Mouse (Mus musculus): ENCODE data around the gene Wdcp. TPM values are rescaled to one million over a fixed set of nuclear protein-coding genes. Genes with fewer than 3 reads are reported as not detected.

The Wdcp gene
- total RNA-seq, 2 experiments from 2014 or later: 5.5 to 7.6 TPM

DNA sequence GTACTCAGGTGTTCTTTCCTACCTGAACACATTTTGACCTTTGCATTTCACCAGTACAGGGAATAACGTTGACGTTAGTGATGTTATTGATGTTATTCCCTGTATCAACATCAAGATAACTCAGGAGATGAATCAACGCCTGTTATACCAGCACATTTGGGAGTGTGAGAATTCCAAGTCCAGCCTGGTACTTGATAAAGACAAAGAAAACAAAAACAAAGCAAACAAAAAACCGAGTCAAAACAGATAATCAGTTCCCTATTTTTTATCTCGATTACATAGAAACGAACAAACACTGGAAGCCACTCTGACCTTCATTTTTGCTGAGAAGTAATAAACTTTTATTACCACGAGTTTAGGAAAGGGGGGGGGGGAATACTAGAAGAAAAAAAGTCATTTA, 63.4 kb downstream of the Wdcp start:
- DNase-seq: no peak
- Histone ChIP-seq H3K4me3 (peak overlapping the region; percentile 83), H3K27ac (peak overlapping the region; percentile 100)
- intact Hi-C loops (cut with DNase I): no loop called here
- no peak for TF ChIP-seq CTCF (IDR thresholded peaks at IDR 0.05)

DNA sequence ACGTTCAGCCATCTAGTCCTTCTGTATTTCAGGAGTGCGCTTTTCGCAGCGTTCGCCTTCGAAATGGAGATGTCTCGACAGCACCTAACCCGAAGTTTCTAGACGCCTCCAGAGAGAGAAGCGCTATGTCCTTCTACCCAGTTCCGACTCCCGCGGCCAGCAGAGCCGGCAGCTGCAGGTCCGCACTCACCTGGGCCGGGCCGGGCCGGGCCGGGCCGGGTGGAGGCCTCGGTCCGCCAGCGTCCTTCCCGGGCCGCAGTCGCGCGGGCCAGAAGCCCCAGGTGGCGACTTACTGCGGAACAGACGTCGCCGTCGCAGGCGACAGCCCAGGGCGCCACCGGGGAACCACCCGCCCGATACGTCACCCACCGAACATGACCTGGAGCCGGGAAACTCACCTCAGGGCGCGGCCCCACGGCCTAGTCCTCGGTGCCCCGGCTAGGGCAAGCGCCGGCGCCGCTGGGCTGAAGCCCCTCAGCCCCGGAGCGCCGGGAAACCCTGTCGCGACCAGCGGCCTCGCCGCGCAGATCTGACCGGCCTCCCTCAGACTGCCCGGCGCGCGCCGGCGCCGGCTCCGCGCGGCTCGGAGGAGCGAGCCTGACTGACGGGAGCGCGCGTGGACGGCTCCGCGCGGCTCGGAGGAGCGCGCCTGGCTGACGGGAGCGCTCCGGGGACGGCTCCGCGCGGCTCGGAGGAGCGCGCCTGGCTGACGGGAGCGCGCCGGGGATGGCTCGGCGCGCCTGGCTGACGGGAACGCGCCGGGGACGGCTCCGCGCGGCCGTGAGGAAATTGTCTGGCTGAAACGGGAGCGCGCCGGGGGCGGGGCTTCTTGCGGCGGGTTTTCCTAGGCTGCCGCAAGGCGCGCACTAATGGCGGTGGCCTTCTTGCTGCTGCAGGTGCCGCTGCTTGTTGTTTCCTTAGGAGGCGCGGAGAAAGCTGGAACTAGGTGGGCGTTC, 64.1 kb downstream of the Wdcp start, which contains the start of gene Ubxn2a:
Ubxn2a (minus strand) TSS at position 755 of the 956 bp plus-strand sequence.
- intact Hi-C loops (cut with DNase I): no loop called here

DNA sequence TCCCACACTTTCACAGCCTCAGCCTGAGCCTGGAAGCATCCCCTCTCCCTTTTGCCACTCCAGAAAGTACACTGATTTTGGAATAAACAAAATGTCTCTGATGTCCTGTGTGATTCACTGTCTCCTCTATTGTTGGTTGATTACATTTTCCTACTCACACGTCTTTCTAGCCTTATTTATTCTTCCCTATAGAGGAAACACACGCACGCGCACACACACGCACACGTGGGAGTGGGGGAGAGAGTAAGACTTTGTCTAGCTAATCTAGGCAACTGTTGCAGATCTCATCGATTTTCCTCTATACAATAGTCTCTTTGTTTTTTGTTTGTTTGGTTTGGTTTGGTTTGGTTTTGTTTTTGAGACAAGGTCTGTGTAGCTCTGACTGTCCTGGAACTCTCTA, 65.3 kb downstream of the Wdcp start:
- intact Hi-C loops (cut with DNase I): no loop called here
- Histone ChIP-seq H3K4me3 (no peak overlapping the region), H3K27ac (no peak overlapping the region; the same call in 1 of the 2 replicates)
- DNase-seq: no peak
- no peak for TF ChIP-seq CTCF (IDR thresholded peaks at IDR 0.05)

More for the DNA sequence above, 64.1 kb downstream of the Wdcp start, which contains the start of gene Ubxn2a:
- Histone ChIP-seq H3K27ac (peak within 1 kb of the TSS; percentile 100), H3K4me3 (peak within 1 kb of the TSS; percentile 83)
- peak; percentile 52 for TF ChIP-seq CTCF (IDR thresholded peaks at IDR 0.05)
- DNase-seq: peak; percentile 98

Other genes starting within 250 kb of the Wdcp start
- gene Fam228a, start 104.9 kb upstream of the Wdcp start, total RNA-seq (2021): under 1 TPM; 0.17 to 0.18 TPM
- 1 to 10 TPM; 1.0 to 2.1 TPM for gene Pfn4, start 74.3 kb upstream of the Wdcp start, total RNA-seq (2021)
- 10 to 100 TPM in 1 of 2 experiments, 1 to 10 TPM in 1; 7.3 to 12.0 TPM for gene Fam228b, start 74.0 kb upstream of the Wdcp start, total RNA-seq (2021)
- 10 to 100 TPM; 24.0 to 37.0 TPM for gene Sf3b6, start 25.8 kb upstream of the Wdcp start, total RNA-seq (2021)
- gene Fkbp1b, start 1.7 kb upstream of the Wdcp start, total RNA-seq (2021): under 1 TPM; 0.64 to 0.84 TPM
- gene Mfsd2b, start 31.1 kb downstream of the Wdcp start, total RNA-seq (2021): under 1 TPM; 0.33 to 0.46 TPM
- 100 to 1,000 TPM; 128 to 133 TPM for gene Ubxn2a, start 64.4 kb downstream of the Wdcp start, total RNA-seq (2021)
- gene Atad2b, start 74.0 kb downstream of the Wdcp start, total RNA-seq (2021): 10 to 100 TPM; 15.0 to 16.6 TPM